Mouse (Mus musculus): ENCODE measurements around the gene Cyren.

- TF ChIP-seq CTCF (IDR thresholded peaks at IDR 0.05; ENCODE audit: control insufficient read depth, insufficient read depth, low read length) (no peak), POLR2A (IDR thresholded peaks at IDR 0.05; ENCODE audit: borderline replicate concordance, control insufficient read depth, low read depth, low read length) (no peak)
These were observed 24.7 kb upstream of the Cyren start for GRCm38 (mm10) chr6:34902578-34902977.

All from bone marrow, adult 2 months (tissue).